Mouse (Mus musculus): Measurements from ENCODE around the gene Foxk2. TPM values are rescaled to one million over a fixed set of nuclear protein-coding genes. Genes with fewer than 3 reads are reported as not detected.

Foxk2 gene
- 24.7 TPM for polyA plus RNA-seq (2014; fragmentation: Illumina TruSeq; extraction: RNeasy Lipid Tissue Mini Kit (QIAGEN cat#74804))

GRCm38 (mm10) chr11:121259160-121260100 is at the start of gene Foxk2:
TSS of gene Foxk2 (plus strand) at chr11:121259990.

DNA sequence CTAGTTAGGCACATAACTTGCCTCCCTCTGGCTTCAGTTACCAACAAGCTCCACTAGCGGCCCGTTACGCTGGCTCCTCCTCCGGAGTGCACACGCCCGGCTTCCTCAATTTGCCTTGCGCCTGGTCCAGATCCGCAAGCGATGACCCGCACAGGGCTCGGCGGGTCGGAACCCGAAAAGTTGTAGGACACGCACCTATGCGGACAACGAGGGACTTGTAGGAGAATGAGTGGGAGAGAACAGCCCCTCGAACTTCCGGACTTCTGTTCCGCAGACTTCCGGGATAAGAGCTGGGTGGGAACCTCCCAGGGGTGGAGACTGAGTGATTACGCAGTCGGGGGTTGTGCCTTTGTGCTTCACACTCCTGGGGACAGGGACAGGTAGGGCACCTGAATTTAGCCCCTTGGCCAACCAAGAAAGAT is 30.8 kb upstream of the Foxk2 start, which contains the start of gene Cybc1:
Gene Cybc1 (minus strand): TSS at position 305 of the 422 bp plus-strand sequence.

GRCm38 (mm10) chr11:121236564-121237344 is 23.0 kb upstream of the Foxk2 start, which contains the start of gene Narf:
TSS of gene Narf (plus strand) at chr11:121237253.

DNA sequence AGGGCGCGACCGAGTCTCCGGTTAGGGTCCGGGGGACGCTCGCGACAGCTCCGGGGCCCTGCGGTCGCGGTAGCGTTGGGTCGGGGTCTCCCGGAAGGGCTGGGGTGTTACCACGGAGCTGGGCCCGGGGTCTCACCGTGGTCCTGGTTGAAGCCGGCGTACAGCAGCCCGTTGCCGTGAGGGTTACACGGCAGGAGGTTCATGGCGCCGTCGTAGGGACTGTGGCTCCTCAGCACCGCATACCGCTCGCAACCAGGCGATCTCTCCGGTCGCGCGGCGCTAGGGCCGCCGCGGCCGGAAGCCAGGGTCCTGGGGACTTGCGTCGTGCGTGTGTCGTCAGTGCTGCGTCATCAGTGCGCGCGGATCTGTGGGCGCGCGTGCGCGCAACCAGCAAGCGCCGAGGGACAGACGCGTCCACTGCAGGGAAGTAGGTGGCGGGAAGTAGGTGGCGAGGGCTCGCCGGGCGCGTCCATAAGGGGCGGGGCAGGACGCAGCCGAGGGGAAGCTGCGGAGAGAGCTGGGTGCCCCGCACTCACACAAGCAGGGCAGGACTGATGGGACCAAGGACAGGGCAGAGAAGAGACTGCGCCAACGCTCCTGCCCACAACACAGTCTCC is 94.4 kb downstream of the Foxk2 start, which contains the start of gene Wdr45b:
Gene Wdr45b (minus strand): TSS at position 355 of the 617 bp plus-strand sequence.

Other genes with a start within 250 kb of the Foxk2 start
- gene Cd7, start 220.6 kb upstream of the Foxk2 start, polyA plus RNA-seq (2014; fragmentation: Illumina TruSeq; extraction: RNeasy Lipid Tissue Mini Kit (QIAGEN cat#74804)), result 1.00 TPM
- 7.0 TPM for gene Sectm1b, start 196.4 kb upstream of the Foxk2 start, polyA plus RNA-seq (2014; fragmentation: Illumina TruSeq; extraction: RNeasy Lipid Tissue Mini Kit (QIAGEN cat#74804))
- gene Sectm1a, start 178.8 kb upstream of the Foxk2 start, polyA plus RNA-seq (2014; fragmentation: Illumina TruSeq; extraction: RNeasy Lipid Tissue Mini Kit (QIAGEN cat#74804)), result 0.37 TPM
- gene Tex19.2, start 141.3 kb upstream of the Foxk2 start, polyA plus RNA-seq (2014; fragmentation: Illumina TruSeq; extraction: RNeasy Lipid Tissue Mini Kit (QIAGEN cat#74804)), result not detected
- gene Tex19.1, start 113.8 kb upstream of the Foxk2 start, polyA plus RNA-seq (2014; fragmentation: Illumina TruSeq; extraction: RNeasy Lipid Tissue Mini Kit (QIAGEN cat#74804)), result 0.68 TPM
- gene Uts2r, start 99.7 kb upstream of the Foxk2 start, polyA plus RNA-seq (2014; fragmentation: Illumina TruSeq; extraction: RNeasy Lipid Tissue Mini Kit (QIAGEN cat#74804)), result not detected
- gene Hexdc, start 55.6 kb upstream of the Foxk2 start, polyA plus RNA-seq (2014; fragmentation: Illumina TruSeq; extraction: RNeasy Lipid Tissue Mini Kit (QIAGEN cat#74804)), result 16.2 TPM
- gene Ogfod3, start 55.3 kb upstream of the Foxk2 start, polyA plus RNA-seq (2014; fragmentation: Illumina TruSeq; extraction: RNeasy Lipid Tissue Mini Kit (QIAGEN cat#74804)), result 2.3 TPM
- gene Cybc1, start 30.7 kb upstream of the Foxk2 start, polyA plus RNA-seq (2014; fragmentation: Illumina TruSeq; extraction: RNeasy Lipid Tissue Mini Kit (QIAGEN cat#74804)), result 11.0 TPM
- gene Narf, start 22.7 kb upstream of the Foxk2 start, polyA plus RNA-seq (2014; fragmentation: Illumina TruSeq; extraction: RNeasy Lipid Tissue Mini Kit (QIAGEN cat#74804)), result 12.8 TPM
- 109 TPM for gene Wdr45b, start 94.5 kb downstream of the Foxk2 start, polyA plus RNA-seq (2014; fragmentation: Illumina TruSeq; extraction: RNeasy Lipid Tissue Mini Kit (QIAGEN cat#74804))
- gene Rab40b, start 128.3 kb downstream of the Foxk2 start, polyA plus RNA-seq (2014; fragmentation: Illumina TruSeq; extraction: RNeasy Lipid Tissue Mini Kit (QIAGEN cat#74804)), result 4.2 TPM
- 12.8 TPM for gene Fn3krp, start 161.4 kb downstream of the Foxk2 start, polyA plus RNA-seq (2014; fragmentation: Illumina TruSeq; extraction: RNeasy Lipid Tissue Mini Kit (QIAGEN cat#74804))
- 0.63 TPM for gene Fn3k, start 174.9 kb downstream of the Foxk2 start, polyA plus RNA-seq (2014; fragmentation: Illumina TruSeq; extraction: RNeasy Lipid Tissue Mini Kit (QIAGEN cat#74804))
- 30.1 TPM for gene Tbcd, start 192.0 kb downstream of the Foxk2 start, polyA plus RNA-seq (2014; fragmentation: Illumina TruSeq; extraction: RNeasy Lipid Tissue Mini Kit (QIAGEN cat#74804))

Measured in ovary, adult 10 weeks (tissue).